Mouse (Mus musculus) heart, embryonic 10.5 days (tissue): Measurements from ENCODE around the gene Brsk2. TPM values are rescaled to one million over a fixed set of nuclear protein-coding genes. Genes with fewer than 3 reads are reported as not detected.
"Not testable (repeated sequence)": the region's sequence is repeated elsewhere in the genome, so short reads cannot be mapped to it uniquely, and the experiment has no call there.

Source experiments
- DNase-seq: peaks from one replicate; pipeline ENCODE4 v3.0.0-alpha.2; 2017; ENCODE audit warnings: low spot score
- H3K27ac ChIP-seq: fragments of 300-500 bp; sonication (generic); 2 replicates; pipeline ENCODE4 v1.5.1; 2016; ENCODE audit warnings: mild to moderate bottlenecking
- H3K27me3 ChIP-seq: fragments of 300-500 bp; sonication (generic); 2 replicates; pipeline ENCODE4 v1.6.1; 2016; ENCODE audit warnings: mild to moderate bottlenecking; ENCODE audit not compliant: poor library complexity, insufficient read depth, severe bottlenecking
- H3K36me3 ChIP-seq: fragments of 300-500 bp; sonication (generic); 2 replicates; pipeline ENCODE4 v1.6.1; 2016; ENCODE audit warnings: mild to moderate bottlenecking, moderate library complexity
- H3K4me1 ChIP-seq: fragments of 300-500 bp; sonication (generic); 2 replicates; pipeline ENCODE4 v1.6.1; 2016; ENCODE audit warnings: mild to moderate bottlenecking
- H3K4me3 ChIP-seq: fragments of 300-500 bp; sonication (generic); 2 replicates; pipeline ENCODE4 v1.5.1; 2016; ENCODE audit warnings: mild to moderate bottlenecking, moderate library complexity
- H3K9me3 ChIP-seq: fragments of 300-500 bp; sonication (generic); 2 replicates; pipeline ENCODE4 v1.6.1; 2016; ENCODE audit warnings: mild to moderate bottlenecking, moderate library complexity
- WGBS: fragments of 180-500 bp; shearing (Covaris S2); methylation state at CpG from one replicate; pipeline ENCODE4 v1.1.7; 2016; 5-methylcytosine and 5-hydroxymethylcytosine counted together
- polyA plus RNA-seq: library from polyadenylated mRNA; unstranded; fragments of >200 nt; fragmentation: Nextera tagmentation; extraction: Ambion mirVana; gene quantifications from 2 replicates; pipeline ENCODE4 v1.2.1, GENCODE M21; 2016

Gene Brsk2
- 0.12 and 0.19 TPM in 2 replicates for polyA plus RNA-seq

- H3K27ac ChIP-seq, result no peak within 1 kb of the TSS
- peaks cover 98% of the 10 kb centered on the region for H3K27me3 ChIP-seq
- peak within 1 kb of the TSS; percentile 63 for H3K4me3 ChIP-seq
- H3K9me3 ChIP-seq, result no peaks in the 10 kb centered on the region; the same call in 1 of the 2 replicates
- 2% methylated on average over 55 of the region's 55 CpGs for WGBS
- peak; percentile 94 for DNase-seq
- H3K4me1 ChIP-seq, result peaks cover 16% of the 10 kb centered on the region
- no peaks in the 10 kb centered on the region for H3K36me3 ChIP-seq
These were observed at the start of gene Brsk2 for GRCm38 (mm10) chr7:141948906-141949798. TSS of gene Brsk2 (plus strand) at chr7:141949751.

- Histone ChIP-seq H3K27ac (peak overlapping the region; percentile 92), H3K36me3 (no peaks in the 10 kb centered on the region), H3K9me3 (no peaks in the 10 kb centered on the region), H3K27me3 (peaks cover 27% of the 10 kb centered on the region), H3K4me3 (peak overlapping the region; percentile 92), H3K4me1 (peaks cover 25% of the 10 kb centered on the region)
- WGBS, result under 1% methylated on average over 16 of the region's 16 CpGs
- no peak for DNase-seq
These were observed 47.7 kb upstream of the Brsk2 start for GRCm38 (mm10) chr7:141901825-141902224.

GRCm38 (mm10) chr7:141902269-141902729 lies 47.3 kb upstream of the Brsk2 start:
- WGBS, result under 1% methylated on average over 44 of the region's 44 CpGs
- Histone ChIP-seq H3K27ac (peak overlapping the region; percentile 92), H3K36me3 (no peaks in the 10 kb centered on the region), H3K4me1 (peaks cover 25% of the 10 kb centered on the region), H3K9me3 (no peaks in the 10 kb centered on the region), H3K4me3 (peak overlapping the region; percentile 92), H3K27me3 (peaks cover 27% of the 10 kb centered on the region)
- DNase-seq, result peak; percentile 100

- no peaks in the 10 kb centered on the region for H3K36me3 ChIP-seq
- 68% methylated on average over 4 of the region's 4 CpGs for WGBS
- H3K9me3 ChIP-seq, result no peaks in the 10 kb centered on the region
These were observed 46.8 kb upstream of the Brsk2 start for GRCm38 (mm10) chr7:141902791-141903190.

GRCm38 (mm10) chr7:141908591-141908990 lies 41.0 kb upstream of the Brsk2 start:
- Histone ChIP-seq H3K27ac (no peak overlapping the region), H3K36me3 (no peaks in the 10 kb centered on the region), H3K4me3 (no peak overlapping the region), H3K27me3 (peaks cover 62% of the 10 kb centered on the region), H3K9me3 (no peaks in the 10 kb centered on the region), H3K4me1 (no peaks in the 10 kb centered on the region)
- DNase-seq, result no peak
- 73% methylated on average over 6 of the region's 6 CpGs for WGBS

More at GRCm38 (mm10) chr7:141902791-141903190, 46.8 kb upstream of the Brsk2 start:
- Histone ChIP-seq H3K27ac (peak overlapping the region; percentile 92), H3K4me1 (peaks cover 25% of the 10 kb centered on the region), H3K4me3 (peak overlapping the region; percentile 92), H3K27me3 (peaks cover 27% of the 10 kb centered on the region)
- no peak for DNase-seq

- DNase-seq, result no peak
- Histone ChIP-seq H3K4me1 (no peaks in the 10 kb centered on the region), H3K4me3 (no peak overlapping the region), H3K9me3 (no peaks in the 10 kb centered on the region), H3K27ac (no peak overlapping the region), H3K27me3 (peaks cover 44% of the 10 kb centered on the region), H3K36me3 (no peaks in the 10 kb centered on the region)
- WGBS, result 48% methylated on average over 3 of the region's 3 CpGs
These were observed 38.2 kb upstream of the Brsk2 start for GRCm38 (mm10) chr7:141911305-141911704.

- 0 out of 2 replicates have a peak, but pooled peaks cover under 1% of the 10 kb centered on the region for H3K27me3 ChIP-seq
- no peak for DNase-seq
- H3K36me3 ChIP-seq, result no peaks in the 10 kb centered on the region
- H3K4me3 ChIP-seq, result no peak within 1 kb of the TSS
- no peaks in the 10 kb centered on the region for H3K4me1 ChIP-seq
- WGBS, result 85% methylated on average over 2 of the region's 2 CpGs
- H3K27ac ChIP-seq, result no peak within 1 kb of the TSS
- H3K9me3 ChIP-seq, result no peaks in the 10 kb centered on the region
These were observed 31.1 kb upstream of the Brsk2 start, which contains the start of gene Tollip for GRCm38 (mm10) chr7:141918407-141918806. TSS of gene Tollip (minus strand) at chr7:141918507.

GRCm38 (mm10) chr7:141924121-141924520 lies 25.4 kb upstream of the Brsk2 start:
- H3K27ac ChIP-seq, H3K36me3 ChIP-seq, DNase-seq, H3K4me1 ChIP-seq, H3K9me3 ChIP-seq, H3K4me3 ChIP-seq, H3K27me3 ChIP-seq: not testable (repeated sequence)
- WGBS, result 89% methylated on average over 17 of the region's 17 CpGs

GRCm38 (mm10) chr7:141924917-141925316 lies 24.6 kb upstream of the Brsk2 start:
- Histone ChIP-seq H3K9me3 (no peaks in the 10 kb centered on the region), H3K36me3 (no peaks in the 10 kb centered on the region), H3K4me1 (0 out of 2 replicates have a peak, but pooled peaks cover 3% of the 10 kb centered on the region), H3K27me3 (peaks cover 4% of the 10 kb centered on the region; the same call in 1 of the 2 replicates), H3K4me3 (no peak overlapping the region), H3K27ac (no peak overlapping the region)
- WGBS, result 15% methylated on average over 7 of the region's 7 CpGs
- DNase-seq, result no peak

- Histone ChIP-seq H3K27ac (no peak overlapping the region), H3K4me1 (0 out of 2 replicates have a peak, but pooled peaks cover 3% of the 10 kb centered on the region)
- 48% methylated on average over 10 of the region's 10 CpGs for WGBS
These were observed 20.9 kb upstream of the Brsk2 start for GRCm38 (mm10) chr7:141928642-141929041.

GRCm38 (mm10) chr7:141934128-141934898 lies 15.2 kb upstream of the Brsk2 start:
- H3K36me3 ChIP-seq, result no peaks in the 10 kb centered on the region
- no peaks in the 10 kb centered on the region for H3K4me1 ChIP-seq
- no peak overlapping the region for H3K27ac ChIP-seq
- DNase-seq, result no peak
- no peak overlapping the region for H3K4me3 ChIP-seq
- peaks cover 13% of the 10 kb centered on the region for H3K27me3 ChIP-seq
- 64% methylated on average over 7 of the region's 7 CpGs for WGBS
- H3K9me3 ChIP-seq, result no peaks in the 10 kb centered on the region

More at GRCm38 (mm10) chr7:141928642-141929041, 20.9 kb upstream of the Brsk2 start:
- Histone ChIP-seq H3K4me3 (no peak overlapping the region), H3K9me3 (no peaks in the 10 kb centered on the region), H3K36me3 (no peaks in the 10 kb centered on the region), H3K27me3 (peaks cover 4% of the 10 kb centered on the region; the same call in 1 of the 2 replicates)
- no peak for DNase-seq

- H3K36me3 ChIP-seq, result no peaks in the 10 kb centered on the region
- H3K27me3 ChIP-seq, result peaks cover 18% of the 10 kb centered on the region
- 88% methylated on average over 6 of the region's 6 CpGs for WGBS
- H3K27ac ChIP-seq, result no peak overlapping the region
- no peak overlapping the region for H3K4me3 ChIP-seq
- no peak for DNase-seq
- no peaks in the 10 kb centered on the region for H3K4me1 ChIP-seq
- no peaks in the 10 kb centered on the region for H3K9me3 ChIP-seq
These were observed 14.6 kb upstream of the Brsk2 start for GRCm38 (mm10) chr7:141934951-141935350.
